Mouse (Mus musculus) kidney, adult 2 months (tissue): ENCODE data around the gene Adck2. TPM values are rescaled to one million over a fixed set of nuclear protein-coding genes. Genes with fewer than 3 reads are reported as not detected.
A peak's percentile ranks its signal among the peaks of the same experiment; 100 is the strongest.

Experiments used
- DNase-seq: peaks from one replicate; pipeline ENCODE4 v3.0.0; 2021
- H3K27ac ChIP-seq: fragments of 200-500 bp; 2 replicates; pipeline ENCODE4 v1.5.1; 2012; ENCODE audit warnings: low read depth, low read length, control low read depth, inconsistent platforms; ENCODE audit not compliant: insufficient read depth
- H3K27me3 ChIP-seq: fragments of 200-500 bp; replicated peaks from 2 replicates; pipeline ENCODE4 v1.6.1; 2012; ENCODE audit warnings: mild to moderate bottlenecking, moderate library complexity, low read length, inconsistent platforms; ENCODE audit not compliant: control insufficient read depth, insufficient read depth
- H3K36me3 ChIP-seq: fragments of 200-500 bp; 2 replicates; pipeline ENCODE4 v1.6.1; 2012; ENCODE audit warnings: mild to moderate bottlenecking, moderate library complexity, low read length, inconsistent platforms; ENCODE audit not compliant: control insufficient read depth, insufficient read depth
- H3K4me1 ChIP-seq: fragments of 200-500 bp; 2 replicates; pipeline ENCODE4 v1.6.1; 2011; ENCODE audit warnings: low read length; ENCODE audit not compliant: control insufficient read depth, insufficient read depth
- H3K4me3 ChIP-seq: fragments of 200-500 bp; 2 replicates; pipeline ENCODE4 v1.5.1; 2011; ENCODE audit warnings: mild to moderate bottlenecking, low read depth, low read length, control low read depth; ENCODE audit not compliant: insufficient read depth
- CTCF ChIP-seq: fragments of 200-500 bp; conservative IDR thresholded peaks from 2 replicates; pipeline ENCODE4 v1.5.1; 2011; ENCODE audit warnings: low read depth, mild to moderate bottlenecking, control low read depth, low read length, moderate library complexity, mixed read lengths; ENCODE audit not compliant: insufficient read depth, insufficient read length
- POLR2A ChIP-seq: fragments of 200-500 bp; IDR thresholded peaks from one replicate; pipeline ENCODE4 v1.6.1; 2011; ENCODE audit warnings: low read depth, low read length, control low read depth
- WGBS: fragments of 180-500 bp; shearing (Covaris S2); methylation state at CpG from one replicate; pipeline ENCODE4 v1.1.7; 2018; 5-methylcytosine and 5-hydroxymethylcytosine counted together
- polyA plus RNA-seq: library from polyadenylated mRNA; depleted of rRNA; stranded (reverse); fragments of >200 nt; gene quantifications from 2 replicates; pipeline ENCODE4 v1.2.3, GENCODE M21; 2012

The Adck2 gene
- polyA plus RNA-seq, 1 experiment: 15.3 TPM

DNA sequence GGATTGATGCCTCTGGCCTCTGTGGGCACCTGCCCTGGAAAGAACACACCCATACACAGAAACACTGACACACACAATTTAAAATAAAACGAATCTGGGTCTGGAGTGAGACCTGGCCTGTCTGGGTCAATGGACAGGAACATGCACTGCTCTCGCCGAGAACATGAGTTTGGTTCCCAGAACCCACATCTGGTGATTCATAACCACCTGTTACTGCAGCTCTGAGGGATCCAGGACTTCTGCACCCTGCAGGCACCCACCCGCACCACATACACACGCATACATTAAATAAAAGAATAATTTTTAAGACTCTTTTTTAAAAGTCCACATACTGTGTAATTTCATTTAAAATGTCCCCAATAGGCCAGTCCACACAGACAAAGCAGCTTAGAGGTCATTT, 36.4 kb upstream of the Adck2 start:
- 89% methylated on average over 5 of the region's 5 CpGs for WGBS
- no peak overlapping the region for H3K4me3 ChIP-seq
- no peak overlapping the region for H3K27ac ChIP-seq
- no peaks in the 10 kb centered on the region for H3K36me3 ChIP-seq
- TF ChIP-seq POLR2A (no peak), CTCF (no peak)
- no peak for DNase-seq
- H3K4me1 ChIP-seq: no peaks in the 10 kb centered on the region
- H3K27me3 ChIP-seq: no peaks in the 10 kb centered on the region

DNA sequence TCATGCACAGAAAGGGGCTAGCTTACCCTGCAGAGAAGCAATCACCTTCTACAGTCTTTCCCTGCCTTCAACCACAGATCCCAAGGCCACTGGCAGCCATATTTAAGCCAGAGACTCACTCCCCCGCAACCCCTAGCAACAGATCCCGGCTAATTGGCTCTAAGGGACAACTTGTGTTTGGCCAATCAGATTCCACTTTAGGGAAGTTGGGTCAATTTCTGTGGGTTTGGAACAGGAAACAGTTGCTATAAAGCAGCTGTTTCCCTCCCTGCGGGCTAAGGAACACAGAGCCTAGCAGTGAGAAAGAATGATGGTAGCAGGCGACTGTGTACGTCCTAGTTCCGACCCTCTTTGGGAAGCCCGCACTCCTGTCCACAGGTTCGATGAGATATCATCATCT, 35.4 kb upstream of the Adck2 start:
- no peak for TF ChIP-seq POLR2A
- no peak for TF ChIP-seq CTCF
- Histone ChIP-seq H3K27ac (0 out of 2 replicates have a peak overlapping the region, but pooled peaks have one; percentile 4), H3K36me3 (no peaks in the 10 kb centered on the region), H3K4me1 (peaks cover 5% of the 10 kb centered on the region; the same call in 1 of the 2 replicates), H3K27me3 (no peaks in the 10 kb centered on the region), H3K4me3 (no peak overlapping the region)
- 74% methylated on average over 8 of the region's 8 CpGs for WGBS
- peak; percentile 25 for DNase-seq

DNA sequence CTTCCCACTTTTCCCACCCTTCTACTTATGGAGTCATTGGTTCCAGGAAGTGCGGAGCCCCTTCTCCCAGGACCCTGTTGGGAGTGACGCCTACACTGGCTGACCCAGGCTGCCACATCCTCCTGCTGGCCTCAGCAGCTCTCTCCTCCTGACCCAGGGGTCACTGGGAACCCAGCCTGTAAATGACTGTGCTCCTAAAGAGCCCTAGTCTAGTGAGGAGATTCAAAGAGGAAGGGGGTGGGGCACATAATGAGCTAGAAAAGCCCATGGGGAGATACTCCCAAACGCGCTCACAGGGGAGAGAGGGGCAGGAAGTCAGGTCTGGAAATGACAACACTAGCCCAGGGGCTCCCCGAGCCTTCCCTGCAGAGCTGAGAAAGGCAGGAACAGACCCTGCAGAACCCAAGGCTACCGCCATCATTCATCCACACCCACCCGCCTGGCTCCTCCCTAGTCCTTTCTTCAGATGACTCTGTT, 34.0 kb upstream of the Adck2 start:
- H3K4me3 ChIP-seq: no peak overlapping the region; the same call in 1 of the 2 replicates
- TF ChIP-seq CTCF: no peak
- TF ChIP-seq POLR2A: no peak
- peak overlapping the region; percentile 42 for H3K27ac ChIP-seq
- peak; percentile 78 for DNase-seq
- no peaks in the 10 kb centered on the region for H3K36me3 ChIP-seq
- no peaks in the 10 kb centered on the region for H3K27me3 ChIP-seq
- WGBS: 43% methylated on average over 7 of the region's 7 CpGs
- peaks cover 8% of the 10 kb centered on the region; the same call in 1 of the 2 replicates for H3K4me1 ChIP-seq

DNA sequence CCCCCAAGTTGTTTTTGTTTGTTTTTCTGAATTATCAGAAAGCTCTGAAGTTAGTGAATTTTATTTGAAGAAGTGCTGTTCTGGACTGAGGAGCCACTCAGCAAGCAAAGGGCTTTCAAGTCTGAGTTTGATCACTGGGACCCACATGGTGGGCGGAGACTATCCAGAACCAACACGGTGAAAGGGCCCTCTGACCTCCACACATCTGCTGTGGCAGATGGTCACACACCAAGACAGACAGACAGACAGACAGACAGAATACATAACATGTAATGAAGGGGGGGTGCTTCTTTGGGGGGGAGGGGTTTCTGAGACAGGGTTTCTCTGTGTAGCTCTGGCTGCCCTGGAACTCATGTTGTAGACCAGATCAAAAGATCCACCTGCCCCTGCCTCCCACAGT, 33.1 kb upstream of the Adck2 start:
- H3K4me3 ChIP-seq: no peak overlapping the region
- WGBS: 61% methylated on average over 2 of the region's 2 CpGs
- TF ChIP-seq POLR2A: no peak
- TF ChIP-seq CTCF: no peak
- H3K36me3 ChIP-seq: no peaks in the 10 kb centered on the region
- no peak for DNase-seq
- H3K27me3 ChIP-seq: no peaks in the 10 kb centered on the region
- H3K4me1 ChIP-seq: peaks cover 8% of the 10 kb centered on the region; the same call in 1 of the 2 replicates
- no peak overlapping the region for H3K27ac ChIP-seq

DNA sequence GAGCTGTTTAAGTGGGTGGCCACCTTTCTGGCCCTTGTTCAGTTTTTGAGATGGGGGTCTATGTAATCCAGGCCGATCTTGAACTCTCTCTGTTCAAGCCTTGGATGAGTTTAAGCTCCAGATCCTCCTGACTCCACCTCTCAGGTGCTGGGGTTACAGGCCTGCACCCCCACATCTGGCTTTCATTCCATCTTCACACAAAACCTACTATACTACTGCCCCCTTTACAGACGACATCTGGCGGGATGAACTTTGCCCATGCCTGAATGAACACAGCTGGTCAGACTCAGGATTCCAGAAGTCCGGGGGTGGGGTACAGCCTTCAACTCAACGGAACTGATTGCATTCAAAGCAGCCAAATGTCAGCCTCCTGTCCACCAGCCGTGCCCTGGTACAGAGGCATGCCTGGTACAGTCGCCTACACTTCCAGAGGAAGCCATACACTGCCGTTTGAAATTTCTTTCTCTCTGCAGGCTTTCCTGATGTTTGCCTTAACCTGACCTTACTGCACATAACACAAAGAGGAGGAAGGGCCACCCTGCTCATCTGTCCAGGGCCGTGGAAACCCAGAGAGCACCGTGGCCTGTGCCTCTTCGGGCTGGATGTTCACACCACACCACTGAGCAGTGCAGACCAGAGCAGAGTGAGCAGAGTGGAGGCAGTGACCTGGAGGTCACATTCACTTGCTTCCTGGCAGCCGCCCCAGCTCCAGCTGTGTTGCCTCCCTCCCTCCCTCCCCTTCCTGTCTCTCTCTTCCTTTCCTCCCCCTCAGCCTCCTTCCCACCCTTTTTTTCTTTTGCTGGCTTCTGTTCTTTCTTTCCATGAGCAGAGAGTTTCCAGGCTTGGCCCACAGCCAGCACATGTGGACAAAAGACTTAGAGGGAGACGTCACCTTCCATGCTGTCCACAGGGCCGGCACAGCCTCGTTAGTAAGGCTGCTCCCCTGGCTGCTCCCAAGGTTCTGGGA, 30.8 kb upstream of the Adck2 start:
- DNase-seq: peak; percentile 83
- no peaks in the 10 kb centered on the region for H3K27me3 ChIP-seq
- WGBS: 21% methylated on average over 15 of the region's 15 CpGs
- TF ChIP-seq CTCF (no peak), POLR2A (no peak)
- H3K4me3 ChIP-seq: no peak overlapping the region
- H3K27ac ChIP-seq: 0 out of 2 replicates have a peak overlapping the region, but pooled peaks have one; percentile 26
- H3K36me3 ChIP-seq: no peaks in the 10 kb centered on the region
- peaks cover 8% of the 10 kb centered on the region; the same call in 1 of the 2 replicates for H3K4me1 ChIP-seq

DNA sequence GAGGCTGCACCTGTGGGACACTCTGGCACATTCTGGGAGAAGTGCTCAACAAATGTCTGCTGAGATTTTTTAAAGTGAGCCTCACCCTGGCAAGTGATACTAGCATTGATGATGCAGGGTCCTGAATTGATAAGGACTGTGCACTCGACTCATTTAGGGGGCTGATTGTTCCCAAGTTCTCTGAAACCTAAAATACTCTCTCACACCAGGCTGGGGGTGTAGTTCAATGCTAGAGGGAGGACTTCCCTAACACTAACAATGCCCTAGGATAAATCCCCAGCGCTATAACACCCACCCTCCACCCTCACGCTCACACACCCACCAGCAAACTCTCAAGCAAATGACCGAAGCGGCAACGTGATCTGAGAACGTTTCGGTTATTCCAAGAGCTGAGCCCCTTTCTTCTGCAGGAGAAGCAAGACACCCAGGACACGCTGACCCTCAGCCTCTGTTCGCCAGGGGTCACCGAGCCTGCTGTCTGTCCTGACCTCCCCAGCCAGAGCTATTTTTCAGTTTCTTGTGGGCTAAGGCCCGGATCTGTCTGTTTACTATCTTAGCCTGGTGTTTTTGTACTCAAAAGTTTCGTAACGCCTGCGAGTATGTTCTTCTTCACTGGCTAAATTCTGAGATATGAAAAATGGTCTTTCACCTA, 29.8 kb upstream of the Adck2 start:
- Histone ChIP-seq H3K27ac (peak overlapping the region; percentile 8; the same call in 1 of the 2 replicates), H3K4me1 (peaks cover 8% of the 10 kb centered on the region; the same call in 1 of the 2 replicates), H3K4me3 (no peak overlapping the region), H3K27me3 (no peaks in the 10 kb centered on the region), H3K36me3 (no peaks in the 10 kb centered on the region)
- TF ChIP-seq CTCF (no peak), POLR2A (no peak)
- 68% methylated on average over 15 of the region's 15 CpGs for WGBS
- peak; percentile 40 for DNase-seq

DNA sequence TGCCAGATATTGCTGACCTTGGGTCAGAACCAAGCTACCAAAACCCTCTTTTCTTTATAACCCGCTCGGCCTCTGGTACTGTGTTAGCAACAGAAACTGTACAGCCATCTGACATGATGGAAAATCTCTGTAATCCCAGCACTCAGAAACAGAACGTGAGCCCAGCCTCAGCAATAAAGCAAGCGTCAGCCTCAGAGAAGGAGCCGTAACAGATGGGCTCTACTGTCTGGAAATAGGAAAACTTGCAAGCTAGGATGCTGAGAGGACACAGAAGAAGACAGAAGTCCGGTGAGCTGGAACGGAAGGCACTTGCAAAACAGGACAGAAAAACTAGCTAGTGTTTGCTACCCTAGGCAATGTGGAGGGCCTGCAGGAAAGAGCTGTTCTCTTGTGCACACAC, 28.2 kb upstream of the Adck2 start:
- Histone ChIP-seq H3K36me3 (no peaks in the 10 kb centered on the region), H3K27me3 (no peaks in the 10 kb centered on the region), H3K4me3 (no peak overlapping the region), H3K27ac (no peak overlapping the region), H3K4me1 (peaks cover 8% of the 10 kb centered on the region; the same call in 1 of the 2 replicates)
- no peak for TF ChIP-seq POLR2A
- no peak for TF ChIP-seq CTCF
- WGBS: 90% methylated on average over 7 of the region's 7 CpGs
- DNase-seq: no peak
